Mouse (Mus musculus) ES-Bruce4 (cell line): ENCODE results near the gene Nsd2.

Source experiments
- CTCF ChIP-seq: IDR thresholded peaks from one replicate; pipeline ENCODE4 v1.8.1; 2011; ENCODE audit warnings: low read depth, low read length
- EP300 ChIP-seq: IDR thresholded peaks from 2 replicates; pipeline ENCODE4 v1.6.1; 2011; ENCODE audit warnings: low read depth, low read length; ENCODE audit not compliant: insufficient read depth
- POLR2A ChIP-seq: IDR thresholded peaks from one replicate; pipeline ENCODE4 v1.8.1; 2011; ENCODE audit warnings: low read length; ENCODE audit not compliant: insufficient read depth

DNA sequence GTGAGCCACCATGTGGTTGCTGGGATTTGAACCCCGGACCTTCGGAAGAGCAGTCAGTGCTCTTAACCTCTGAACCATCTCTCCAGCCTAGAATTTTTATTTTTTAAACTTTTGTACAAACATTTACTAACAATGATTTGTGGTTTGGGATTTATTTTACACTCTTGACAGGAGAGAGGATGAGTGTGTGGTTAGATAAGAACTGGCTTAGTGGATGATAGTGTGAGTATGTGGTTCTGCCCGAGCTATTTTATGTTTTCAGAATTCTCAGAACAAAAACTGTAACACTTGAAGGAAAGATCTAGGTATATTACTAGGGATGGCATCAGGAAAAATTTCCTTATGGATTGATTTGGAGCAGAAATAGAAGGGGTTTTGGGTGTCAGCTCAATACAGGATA, 9.4 kb downstream of the Nsd2 start:
- no peak for TF ChIP-seq POLR2A
- TF ChIP-seq EP300, result no peak
- no peak for TF ChIP-seq CTCF
